Mouse (Mus musculus) olfactory bulb, adult 2 months (tissue): Measurements from ENCODE around the gene Edem2.

Experiments
- CTCF ChIP-seq: fragments of 200-500 bp; IDR thresholded peaks from 2 replicates; pipeline ENCODE4 v1.5.1; 2012; ENCODE audit warnings: low read depth, mild to moderate bottlenecking, low read length, moderate library complexity; ENCODE audit not compliant: insufficient read depth
- POLR2A ChIP-seq: fragments of 200-500 bp; IDR thresholded peaks from 2 replicates; pipeline ENCODE4 v1.6.1; 2012; ENCODE audit warnings: mild to moderate bottlenecking, low read depth, low read length, moderate library complexity; ENCODE audit not compliant: insufficient read depth

DNA sequence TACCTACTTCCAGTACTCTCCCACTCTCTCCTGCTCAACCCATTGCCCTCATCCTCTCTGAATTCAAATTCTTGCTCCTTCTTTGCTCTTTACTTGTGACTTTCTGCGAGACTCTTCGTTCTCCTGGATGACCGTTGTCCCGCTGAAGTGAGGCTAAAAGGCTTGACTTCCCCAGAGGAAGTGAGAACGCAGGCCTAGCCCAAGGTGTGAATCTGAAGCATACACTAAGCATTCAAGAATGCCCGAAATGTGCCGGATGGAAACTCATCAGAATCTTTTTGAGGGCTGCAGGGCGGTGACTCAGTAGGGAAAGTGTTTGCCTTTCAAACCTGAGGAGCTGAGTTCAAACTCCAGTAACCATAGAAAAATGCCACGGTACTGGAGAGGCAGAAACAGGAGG is 14.1 kb upstream of the Edem2 start:
- TF ChIP-seq CTCF: no peak
- no peak for TF ChIP-seq POLR2A
